Mouse (Mus musculus): ENCODE measurements around the gene Taf15. TPM values are rescaled to one million over a fixed set of nuclear protein-coding genes. Genes with fewer than 3 reads are reported as not detected.

The Taf15 gene
- polyA plus RNA-seq, 1 experiment from 2014 or later = 6.0 TPM

GRCm38 (mm10) chr11:83518371-83518770 is 45.5 kb downstream of the Taf15 start:
- 79% methylated on average over 6 of the region's 6 CpGs for WGBS

DNA sequence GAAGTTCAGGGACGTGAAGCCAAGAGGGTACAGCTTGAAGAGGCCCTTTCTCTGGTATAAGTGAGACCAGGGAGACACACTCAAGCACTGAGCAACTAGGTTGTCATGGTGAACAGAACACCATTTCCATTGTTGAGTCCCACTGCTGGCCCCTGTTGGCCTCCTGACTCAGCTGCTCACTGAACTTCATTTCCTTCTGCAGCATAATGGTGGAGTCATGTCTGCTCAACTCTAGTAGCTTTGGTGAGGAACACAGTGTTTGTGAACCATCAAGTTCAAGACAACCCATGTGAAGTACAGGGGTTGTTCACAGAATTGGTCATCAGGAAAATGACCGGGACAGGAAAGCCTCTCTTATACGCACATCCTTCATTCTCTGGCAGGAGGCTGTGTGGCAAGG is 49.2 kb downstream of the Taf15 start, which contains the start of gene Heatr9:
Heatr9 (minus strand) TSS at position 101 of the 400 bp plus-strand sequence.
- 79% methylated on average over 3 of the region's 3 CpGs for WGBS
- H3K27me3 ChIP-seq (replicated peaks; ENCODE audit: control insufficient read depth, insufficient read depth, low read length) = no peaks in the 10 kb centered on the region
- H3K9me3 ChIP-seq (ENCODE audit: control insufficient read depth, low read length) = no peaks in the 10 kb centered on the region
- no peak for ATAC-seq (replicated peaks; ENCODE audit: low FRiP score)
- DNase-seq (ENCODE audit: low spot score) = no peak
- no peak within 1 kb of the TSS for H3K27ac ChIP-seq (ENCODE audit: low read depth, low read length)
- H3K9ac ChIP-seq (ENCODE audit: low read depth, low read length) = no peak within 1 kb of the TSS
- no peaks in the 10 kb centered on the region for H3K4me1 ChIP-seq (replicated peaks; ENCODE audit: control insufficient read depth, insufficient read depth, low read length)
- no peaks in the 10 kb centered on the region for H3K36me3 ChIP-seq (ENCODE audit: control insufficient read depth, insufficient read depth, low read length)
- H3K4me3 ChIP-seq (ENCODE audit: low read depth, low read length) = no peak within 1 kb of the TSS
- no peak within 1 kb of the TSS for H3K4me2 ChIP-seq

More at GRCm38 (mm10) chr11:83518371-83518770, 45.5 kb downstream of the Taf15 start:
- Histone ChIP-seq H3K27me3 (replicated peaks; ENCODE audit: control insufficient read depth, insufficient read depth, low read length) (no peaks in the 10 kb centered on the region), H3K4me2 (no peak overlapping the region), H3K27ac (ENCODE audit: low read depth, low read length) (no peak overlapping the region), H3K9ac (ENCODE audit: low read depth, low read length) (no peak overlapping the region), H3K4me3 (ENCODE audit: low read depth, low read length) (no peak overlapping the region), H3K4me1 (replicated peaks; ENCODE audit: control insufficient read depth, insufficient read depth, low read length) (no peaks in the 10 kb centered on the region), H3K36me3 (ENCODE audit: control insufficient read depth, insufficient read depth, low read length) (no peaks in the 10 kb centered on the region), H3K9me3 (ENCODE audit: control insufficient read depth, low read length) (no peaks in the 10 kb centered on the region)
- no peak for ATAC-seq (replicated peaks; ENCODE audit: low FRiP score)
- no peak for DNase-seq (ENCODE audit: low spot score)

DNA sequence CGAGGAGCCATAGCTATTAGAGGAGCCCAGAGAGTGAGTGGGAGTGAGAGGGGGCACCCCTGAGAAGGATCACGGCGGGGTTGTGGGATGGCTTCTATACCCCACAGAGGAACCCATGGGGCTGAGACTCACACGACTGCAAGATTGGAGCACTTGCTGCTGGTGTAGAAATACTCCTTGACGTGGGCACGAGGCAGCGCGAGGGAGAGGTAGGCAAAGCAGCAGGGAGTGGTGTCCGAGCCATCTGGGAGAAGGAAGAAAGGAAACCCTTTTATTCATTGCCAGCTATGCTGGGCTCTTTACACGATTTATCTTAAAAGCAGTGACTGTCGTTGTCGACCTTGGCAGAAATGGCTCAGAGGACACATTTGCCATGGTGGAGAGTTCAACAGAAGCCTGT is 56.1 kb downstream of the Taf15 start:
- no peak overlapping the region for H3K4me3 ChIP-seq (ENCODE audit: low read depth, low read length)
- WGBS = 70% methylated on average over 12 of the region's 12 CpGs
- H3K4me2 ChIP-seq = no peak overlapping the region
- ATAC-seq (replicated peaks; ENCODE audit: low FRiP score) (no peak), DNase-seq (ENCODE audit: low spot score) (no peak)
- no peaks in the 10 kb centered on the region for H3K27me3 ChIP-seq (replicated peaks; ENCODE audit: control insufficient read depth, insufficient read depth, low read length)
- no peaks in the 10 kb centered on the region for H3K9me3 ChIP-seq (ENCODE audit: control insufficient read depth, low read length)
- H3K36me3 ChIP-seq (ENCODE audit: control insufficient read depth, insufficient read depth, low read length) = no peaks in the 10 kb centered on the region
- H3K4me1 ChIP-seq (replicated peaks; ENCODE audit: control insufficient read depth, insufficient read depth, low read length) = no peaks in the 10 kb centered on the region
- H3K27ac ChIP-seq (ENCODE audit: low read depth, low read length) = no peak overlapping the region
- no peak overlapping the region for H3K9ac ChIP-seq (ENCODE audit: low read depth, low read length)

DNA sequence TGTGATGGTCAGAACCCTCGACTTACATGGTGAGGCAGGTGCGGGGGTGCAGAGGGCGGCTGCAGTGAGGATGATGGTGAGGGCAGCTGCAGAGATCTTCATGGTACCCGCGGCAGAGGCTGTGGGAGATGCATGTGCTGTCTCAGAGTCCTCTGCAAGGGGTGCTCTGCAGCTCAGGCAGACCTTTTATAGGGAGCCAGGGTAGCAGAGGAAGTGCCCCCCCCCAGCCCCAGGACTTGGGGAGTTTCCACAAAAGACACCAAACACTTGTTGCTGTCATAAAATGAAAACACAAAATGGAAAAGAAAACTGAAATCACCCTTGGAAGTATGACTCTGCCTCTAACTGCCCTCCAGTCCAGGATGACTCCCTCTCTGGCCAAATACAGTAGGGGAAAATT is 57.5 kb downstream of the Taf15 start, which contains the start of gene Ccl5:
Ccl5 (minus strand) TSS at position 159 of the 400 bp plus-strand sequence.
- H3K4me3 ChIP-seq (ENCODE audit: low read depth, low read length) = no peak within 1 kb of the TSS
- H3K36me3 ChIP-seq (ENCODE audit: control insufficient read depth, insufficient read depth, low read length) = no peaks in the 10 kb centered on the region
- H3K9me3 ChIP-seq (ENCODE audit: control insufficient read depth, low read length) = no peaks in the 10 kb centered on the region
- DNase-seq (ENCODE audit: low spot score) (no peak), ATAC-seq (replicated peaks; ENCODE audit: low FRiP score) (no peak)
- WGBS = 81% methylated on average over 5 of the region's 5 CpGs
- no peaks in the 10 kb centered on the region for H3K4me1 ChIP-seq (replicated peaks; ENCODE audit: control insufficient read depth, insufficient read depth, low read length)
- no peak within 1 kb of the TSS for H3K9ac ChIP-seq (ENCODE audit: low read depth, low read length)
- H3K27me3 ChIP-seq (replicated peaks; ENCODE audit: control insufficient read depth, insufficient read depth, low read length) = no peaks in the 10 kb centered on the region
- H3K27ac ChIP-seq (ENCODE audit: low read depth, low read length) = no peak within 1 kb of the TSS
- H3K4me2 ChIP-seq = no peak within 1 kb of the TSS

DNA sequence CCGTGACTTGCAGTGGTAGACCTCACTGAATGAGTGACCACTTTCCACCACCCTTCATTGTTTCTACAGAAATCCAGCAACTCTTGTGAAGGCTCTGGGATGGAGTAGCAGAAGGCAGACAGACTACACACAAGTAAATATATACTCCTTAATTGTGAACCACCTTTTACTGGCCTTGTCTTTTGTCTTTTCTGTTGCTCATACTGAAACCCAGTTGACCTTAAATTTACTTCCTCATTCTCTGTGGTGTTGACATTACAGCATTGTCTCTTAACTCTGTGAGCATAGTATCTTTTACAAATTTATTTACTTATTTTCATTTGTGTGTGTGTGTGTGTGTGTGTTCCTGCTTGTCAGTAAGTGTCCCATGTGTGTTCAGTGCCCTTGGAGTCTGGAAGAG is 60.3 kb downstream of the Taf15 start:
- ATAC-seq (replicated peaks; ENCODE audit: low FRiP score) (no peak), DNase-seq (ENCODE audit: low spot score) (no peak)
- no peaks in the 10 kb centered on the region for H3K36me3 ChIP-seq (ENCODE audit: control insufficient read depth, insufficient read depth, low read length)
- 85% methylated on average over 1 of the region's 1 CpGs for WGBS
- H3K4me3 ChIP-seq (ENCODE audit: low read depth, low read length) = no peak overlapping the region
- no peaks in the 10 kb centered on the region for H3K27me3 ChIP-seq (replicated peaks; ENCODE audit: control insufficient read depth, insufficient read depth, low read length)
- no peaks in the 10 kb centered on the region for H3K4me1 ChIP-seq (replicated peaks; ENCODE audit: control insufficient read depth, insufficient read depth, low read length)
- H3K4me2 ChIP-seq = no peak overlapping the region
- H3K9ac ChIP-seq (ENCODE audit: low read depth, low read length) = no peak overlapping the region
- H3K9me3 ChIP-seq (ENCODE audit: control insufficient read depth, low read length) = no peaks in the 10 kb centered on the region
- no peak overlapping the region for H3K27ac ChIP-seq (ENCODE audit: low read depth, low read length)

GRCm38 (mm10) chr11:83534143-83534542 is 61.3 kb downstream of the Taf15 start:
- H3K4me3 ChIP-seq (ENCODE audit: low read depth, low read length) = no peak overlapping the region
- no peaks in the 10 kb centered on the region for H3K36me3 ChIP-seq (ENCODE audit: control insufficient read depth, insufficient read depth, low read length)
- ATAC-seq (replicated peaks; ENCODE audit: low FRiP score) = no peak
- H3K27me3 ChIP-seq (replicated peaks; ENCODE audit: control insufficient read depth, insufficient read depth, low read length) = no peaks in the 10 kb centered on the region
- no peak overlapping the region for H3K4me2 ChIP-seq
- no peaks in the 10 kb centered on the region for H3K9me3 ChIP-seq (ENCODE audit: control insufficient read depth, low read length)
- H3K9ac ChIP-seq (ENCODE audit: low read depth, low read length) = no peak overlapping the region
- H3K27ac ChIP-seq (ENCODE audit: low read depth, low read length) = no peak overlapping the region
- no peak for DNase-seq (ENCODE audit: low spot score)
- no peaks in the 10 kb centered on the region for H3K4me1 ChIP-seq (replicated peaks; ENCODE audit: control insufficient read depth, insufficient read depth, low read length)
- 67% methylated on average over 8 of the region's 8 CpGs for WGBS

GRCm38 (mm10) chr11:83534609-83535423 is 61.9 kb downstream of the Taf15 start:
- H3K27ac ChIP-seq (ENCODE audit: low read depth, low read length) = no peak overlapping the region
- no peak overlapping the region for H3K4me2 ChIP-seq
- ATAC-seq (replicated peaks; ENCODE audit: low FRiP score) = no peak
- no peak overlapping the region for H3K4me3 ChIP-seq (ENCODE audit: low read depth, low read length)
- no peaks in the 10 kb centered on the region for H3K27me3 ChIP-seq (replicated peaks; ENCODE audit: control insufficient read depth, insufficient read depth, low read length)
- no peak overlapping the region for H3K9ac ChIP-seq (ENCODE audit: low read depth, low read length)
- H3K4me1 ChIP-seq (replicated peaks; ENCODE audit: control insufficient read depth, insufficient read depth, low read length) = no peaks in the 10 kb centered on the region
- no peaks in the 10 kb centered on the region for H3K9me3 ChIP-seq (ENCODE audit: control insufficient read depth, low read length)
- no peaks in the 10 kb centered on the region for H3K36me3 ChIP-seq (ENCODE audit: control insufficient read depth, insufficient read depth, low read length)
- 55% methylated on average over 13 of the region's 13 CpGs for WGBS
- no peak for DNase-seq (ENCODE audit: low spot score)

DNA sequence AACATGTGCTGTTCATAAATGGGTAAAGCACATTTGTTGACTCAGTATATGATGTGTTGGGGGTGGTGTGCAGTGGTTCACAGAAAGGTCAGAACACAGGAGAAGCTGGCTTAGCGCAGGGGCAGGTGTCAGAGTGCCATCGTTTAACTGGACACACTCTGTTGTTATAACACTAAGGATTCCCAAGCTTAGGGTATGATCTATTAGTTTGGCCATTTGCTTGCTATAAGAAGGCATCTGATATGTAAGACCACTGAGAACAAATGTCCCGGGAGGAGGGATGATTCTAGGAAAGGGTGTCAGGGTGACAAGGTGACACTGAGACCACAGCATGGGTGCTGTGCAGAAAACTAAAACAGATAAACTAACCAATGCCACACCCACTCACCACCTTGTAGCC is 63.9 kb downstream of the Taf15 start:
- Histone ChIP-seq H3K27ac (ENCODE audit: low read depth, low read length) (no peak overlapping the region), H3K9ac (ENCODE audit: low read depth, low read length) (no peak overlapping the region), H3K36me3 (ENCODE audit: control insufficient read depth, insufficient read depth, low read length) (no peaks in the 10 kb centered on the region), H3K4me1 (replicated peaks; ENCODE audit: control insufficient read depth, insufficient read depth, low read length) (no peaks in the 10 kb centered on the region), H3K9me3 (ENCODE audit: control insufficient read depth, low read length) (no peaks in the 10 kb centered on the region), H3K27me3 (replicated peaks; ENCODE audit: control insufficient read depth, insufficient read depth, low read length) (no peaks in the 10 kb centered on the region), H3K4me2 (no peak overlapping the region), H3K4me3 (ENCODE audit: low read depth, low read length) (no peak overlapping the region)
- WGBS = 59% methylated on average over 3 of the region's 3 CpGs
- no peak for DNase-seq (ENCODE audit: low spot score)
- no peak for ATAC-seq (replicated peaks; ENCODE audit: low FRiP score)

GRCm38 (mm10) chr11:83538705-83539314 is 65.9 kb downstream of the Taf15 start:
- no peak overlapping the region for H3K27ac ChIP-seq (ENCODE audit: low read depth, low read length)
- ATAC-seq (replicated peaks; ENCODE audit: low FRiP score) = no peak
- 52% methylated on average over 3 of the region's 3 CpGs for WGBS

More at GRCm38 (mm10) chr11:83538705-83539314, 65.9 kb downstream of the Taf15 start:
- Histone ChIP-seq H3K36me3 (ENCODE audit: control insufficient read depth, insufficient read depth, low read length) (no peaks in the 10 kb centered on the region), H3K4me1 (replicated peaks; ENCODE audit: control insufficient read depth, insufficient read depth, low read length) (no peaks in the 10 kb centered on the region), H3K4me2 (no peak overlapping the region), H3K27me3 (replicated peaks; ENCODE audit: control insufficient read depth, insufficient read depth, low read length) (no peaks in the 10 kb centered on the region), H3K9me3 (ENCODE audit: control insufficient read depth, low read length) (no peaks in the 10 kb centered on the region), H3K9ac (ENCODE audit: low read depth, low read length) (no peak overlapping the region), H3K4me3 (ENCODE audit: low read depth, low read length) (no peak overlapping the region)
- DNase-seq (ENCODE audit: low spot score) = no peak
